Mouse (Mus musculus): Measurements from ENCODE around the gene Tmem114. TPM values are rescaled to one million over a fixed set of nuclear protein-coding genes. Genes with fewer than 3 reads are reported as not detected.

Gene Tmem114
- not detected in 4 replicates for total RNA-seq (2023; ENCODE audit: inconsistent age)

DNA sequence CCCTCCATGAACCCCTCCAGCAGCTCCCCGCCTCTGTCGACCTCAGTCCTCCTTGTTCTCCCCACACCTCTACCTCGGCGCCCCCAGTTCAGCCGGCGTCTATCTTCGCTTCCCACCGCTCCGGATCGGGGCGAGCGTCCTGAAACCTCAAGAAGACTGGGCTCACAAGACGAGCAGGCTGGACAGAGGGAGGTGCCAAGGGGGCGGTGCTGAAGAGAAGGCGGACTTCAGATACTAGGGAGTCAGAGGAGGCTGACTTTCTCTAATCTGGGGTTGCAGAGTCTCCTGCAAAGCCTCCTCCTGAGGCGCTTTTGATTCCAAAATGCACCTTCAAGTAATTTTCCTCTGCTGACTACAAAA lies at the start of gene Tmem114:
Gene Tmem114, minus strand, starts transcription at position 166 of the 360 bp plus-strand sequence.

DNA sequence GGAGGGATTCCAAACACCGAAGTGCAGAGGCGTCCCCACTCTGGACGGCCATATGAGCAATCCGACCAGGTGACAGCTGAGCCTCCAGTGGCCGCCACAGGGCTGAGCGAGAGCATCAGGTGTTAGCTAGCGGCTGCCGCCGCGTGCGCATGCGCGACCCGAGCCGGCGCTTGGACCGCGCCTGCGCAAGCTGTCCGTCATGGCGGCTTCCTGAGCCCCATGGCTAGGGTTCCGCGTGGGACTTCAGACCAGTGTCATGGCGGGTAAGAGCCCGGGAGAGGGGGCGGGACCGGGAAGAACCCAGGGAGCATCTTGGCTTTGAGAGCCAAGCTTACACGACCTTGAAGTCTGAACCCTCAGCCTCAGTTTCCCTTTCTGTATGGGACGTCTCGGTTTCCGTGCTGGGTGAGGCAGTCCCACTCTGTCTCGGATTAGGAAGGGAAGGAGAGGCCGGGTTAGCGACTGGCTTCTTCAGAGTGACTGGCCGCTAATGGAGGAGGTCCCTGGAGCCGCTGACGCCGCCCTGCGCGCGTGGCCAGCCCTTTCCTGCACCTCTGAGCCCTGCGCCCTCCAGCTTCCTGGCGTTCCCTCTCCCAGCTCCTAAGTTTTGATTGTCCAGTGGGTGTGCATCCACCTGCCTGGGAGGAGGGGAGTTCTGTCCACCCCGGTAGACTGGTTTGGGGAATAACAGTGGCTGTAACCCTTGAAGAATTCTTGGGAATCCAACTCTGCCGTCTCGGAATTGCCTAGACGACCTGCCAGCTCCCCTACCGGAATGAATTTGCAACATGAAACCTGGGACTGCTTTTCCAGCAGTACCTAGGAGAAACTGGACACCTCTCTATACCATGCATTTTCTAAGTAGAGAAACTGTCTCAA lies 45.9 kb upstream of the Tmem114 start, which contains the start of gene Mettl22:
Gene Mettl22, plus strand, starts transcription at position 186 of the 879 bp plus-strand sequence.

Other genes starting within 250 kb of the Tmem114 start
- 17.2 to 23.2 TPM (median 21.9 TPM) in 4 replicates for gene Mettl22, start 45.7 kb upstream of the Tmem114 start, total RNA-seq (2023; ENCODE audit: inconsistent age)
- gene Abat, start 88.3 kb upstream of the Tmem114 start, total RNA-seq (2023; ENCODE audit: inconsistent age), result 1.4 TPM in 1 of 4 replicates, not detected in the others
- gene Pmm2, start 212.5 kb upstream of the Tmem114 start, total RNA-seq (2023; ENCODE audit: inconsistent age), result 75.0 to 85.1 TPM (median 83.6 TPM) in 4 replicates
- gene Tmem186, start 212.6 kb upstream of the Tmem114 start, total RNA-seq (2023; ENCODE audit: inconsistent age), result 8.6 to 11.9 TPM (median 10.4 TPM) in 4 replicates
- 17.7 to 22.2 TPM (median 18.6 TPM) in 4 replicates for gene Carhsp1, start 247.0 kb upstream of the Tmem114 start, total RNA-seq (2023; ENCODE audit: inconsistent age)

All from B cell, adult (primary cell).